Mouse (Mus musculus) E14TG2a.4 (cell line): Measurements from ENCODE around the gene Cntn2.

ENCODE experiments used
- H3K27me3 ChIP-seq: 2 replicates; pipeline ENCODE4 v1.6.1; 2014; ENCODE audit warnings: low read length, control low read depth; ENCODE audit not compliant: insufficient read depth
- H3K36me3 ChIP-seq: 2 replicates; pipeline ENCODE4 v1.6.1; 2014; ENCODE audit warnings: low read length, control low read depth; ENCODE audit not compliant: insufficient read depth
- H3K4me1 ChIP-seq: replicated peaks from 2 replicates; pipeline ENCODE4 v1.6.1; 2014; ENCODE audit warnings: low read depth, low read length, control low read depth
- H3K4me3 ChIP-seq: replicated peaks from 2 replicates; pipeline ENCODE4 v1.5.1; 2014; ENCODE audit warnings: mild to moderate bottlenecking, low read length
- H3K9me3 ChIP-seq: 2 replicates; pipeline ENCODE4 v1.6.1; 2014; ENCODE audit warnings: low read length, control low read depth
- CTCF ChIP-seq: conservative IDR thresholded peaks from 2 replicates; pipeline ENCODE4 v1.5.1; 2014; ENCODE audit warnings: low read length
- NANOG ChIP-seq: IDR thresholded peaks from 2 replicates; pipeline ENCODE4 v1.6.1; 2014; ENCODE audit warnings: borderline replicate concordance, low read length, mixed read lengths
- POU5F1 ChIP-seq: IDR thresholded peaks from 2 replicates; pipeline ENCODE4 v1.6.1; 2014; ENCODE audit warnings: low read length, borderline replicate concordance

The Cntn2 gene

GRCm38 (mm10) chr1:132576845-132577244, 33.8 kb upstream of the Cntn2 start:
- no peaks in the 10 kb centered on the region for H3K36me3 ChIP-seq
- peaks cover 30% of the 10 kb centered on the region for H3K4me1 ChIP-seq
- TF ChIP-seq NANOG (no peak), POU5F1 (no peak), CTCF (no peak)
- no peak overlapping the region for H3K4me3 ChIP-seq
- no peaks in the 10 kb centered on the region for H3K9me3 ChIP-seq
- peaks cover 35% of the 10 kb centered on the region for H3K27me3 ChIP-seq

DNA sequence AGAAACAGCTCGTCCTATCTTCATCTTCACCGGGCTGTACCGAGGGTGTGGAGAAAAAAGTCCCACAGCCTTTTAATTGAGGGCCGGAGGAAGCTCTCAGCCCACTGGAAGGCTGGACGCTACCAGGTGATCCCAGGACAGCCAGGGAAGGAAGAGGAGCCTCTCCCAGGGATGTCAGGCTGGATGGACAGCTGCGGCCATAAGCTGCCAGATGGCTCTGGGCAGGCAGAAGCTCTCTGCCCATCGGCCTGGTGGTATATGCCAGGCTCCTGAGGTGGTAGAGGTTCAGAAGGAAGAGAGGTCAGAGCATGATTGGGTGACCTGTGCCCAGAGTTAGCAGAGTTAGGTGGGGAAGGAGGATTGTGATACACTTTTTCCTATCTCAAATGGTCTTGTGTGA, 29.8 kb upstream of the Cntn2 start:
- Histone ChIP-seq H3K36me3 (no peaks in the 10 kb centered on the region), H3K27me3 (peaks cover 53% of the 10 kb centered on the region), H3K4me3 (no peak overlapping the region), H3K4me1 (peaks cover 23% of the 10 kb centered on the region), H3K9me3 (no peaks in the 10 kb centered on the region)
- TF ChIP-seq POU5F1 (no peak), NANOG (no peak), CTCF (no peak)

- H3K4me1 ChIP-seq: peaks cover 23% of the 10 kb centered on the region
- no peaks in the 10 kb centered on the region for H3K36me3 ChIP-seq
- H3K9me3 ChIP-seq: no peaks in the 10 kb centered on the region
- TF ChIP-seq POU5F1 (no peak), CTCF (no peak), NANOG (no peak)
- no peak overlapping the region for H3K4me3 ChIP-seq
- H3K27me3 ChIP-seq: peaks cover 53% of the 10 kb centered on the region
Measured at GRCm38 (mm10) chr1:132571613-132572012, 28.6 kb upstream of the Cntn2 start.

- peaks cover 17% of the 10 kb centered on the region for H3K4me1 ChIP-seq
- H3K4me3 ChIP-seq: no peak overlapping the region
- no peaks in the 10 kb centered on the region for H3K36me3 ChIP-seq
- no peak for TF ChIP-seq CTCF
- no peak for TF ChIP-seq POU5F1
- no peak for TF ChIP-seq NANOG
- no peaks in the 10 kb centered on the region for H3K9me3 ChIP-seq
- H3K27me3 ChIP-seq: peaks cover 57% of the 10 kb centered on the region
Measured at GRCm38 (mm10) chr1:132570906-132571305, 27.9 kb upstream of the Cntn2 start.

GRCm38 (mm10) chr1:132570068-132570780, 27.2 kb upstream of the Cntn2 start:
- TF ChIP-seq NANOG (no peak), POU5F1 (no peak), CTCF (no peak)
- H3K27me3 ChIP-seq: peaks cover 63% of the 10 kb centered on the region

GRCm38 (mm10) chr1:132569516-132569915, 26.5 kb upstream of the Cntn2 start:
- Histone ChIP-seq H3K4me1 (peaks cover 21% of the 10 kb centered on the region), H3K4me3 (no peak overlapping the region), H3K36me3 (no peaks in the 10 kb centered on the region), H3K27me3 (peaks cover 62% of the 10 kb centered on the region), H3K9me3 (no peaks in the 10 kb centered on the region)
- no peak for TF ChIP-seq CTCF
- no peak for TF ChIP-seq NANOG
- TF ChIP-seq POU5F1: no peak

More at GRCm38 (mm10) chr1:132570068-132570780, 27.2 kb upstream of the Cntn2 start:
- Histone ChIP-seq H3K36me3 (no peaks in the 10 kb centered on the region), H3K9me3 (no peaks in the 10 kb centered on the region), H3K4me3 (no peak overlapping the region), H3K4me1 (peaks cover 15% of the 10 kb centered on the region)

GRCm38 (mm10) chr1:132567336-132568125, 24.5 kb upstream of the Cntn2 start:
- Histone ChIP-seq H3K4me1 (peaks cover 28% of the 10 kb centered on the region), H3K4me3 (no peak overlapping the region), H3K36me3 (no peaks in the 10 kb centered on the region), H3K9me3 (no peaks in the 10 kb centered on the region), H3K27me3 (peaks cover 47% of the 10 kb centered on the region)
- TF ChIP-seq CTCF: no peak
- TF ChIP-seq POU5F1: no peak
- no peak for TF ChIP-seq NANOG

DNA sequence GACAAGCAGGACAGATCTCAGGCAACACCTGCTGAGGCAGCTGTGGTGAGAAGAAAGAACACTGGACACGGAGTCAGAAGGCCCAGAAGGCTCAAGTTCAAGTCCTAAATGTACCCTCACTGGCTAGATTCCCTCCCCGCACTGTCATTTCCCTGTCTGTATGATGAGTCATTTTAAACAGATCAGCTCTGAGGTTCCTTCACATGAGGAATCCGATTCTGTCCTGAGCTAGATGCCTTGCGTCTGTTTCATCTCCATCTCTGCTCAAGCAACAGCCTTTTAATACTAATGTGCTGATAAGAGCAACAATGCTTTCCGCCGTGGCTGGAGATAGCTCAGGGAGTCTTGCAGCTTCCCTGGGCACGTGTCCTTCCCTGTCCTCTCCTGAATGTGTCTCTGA, 22.7 kb upstream of the Cntn2 start:
- Histone ChIP-seq H3K36me3 (no peaks in the 10 kb centered on the region), H3K9me3 (no peaks in the 10 kb centered on the region), H3K27me3 (peaks cover 51% of the 10 kb centered on the region), H3K4me3 (no peak overlapping the region), H3K4me1 (peaks cover 28% of the 10 kb centered on the region)
- TF ChIP-seq POU5F1 (no peak), NANOG (no peak), CTCF (no peak)
